Mouse (Mus musculus) liver, embryonic 16.5 days (tissue): ENCODE results near the gene Sp110. TPM values are rescaled to one million over a fixed set of nuclear protein-coding genes. Genes with fewer than 3 reads are reported as not detected.
"Not testable (repeated sequence)": the region's sequence is repeated elsewhere in the genome, so short reads cannot be mapped to it uniquely, and the experiment has no call there.

Experiments used
- ATAC-seq: fragments of 200-750 bp; cut with Nextera tagmentation; 2 replicates; pipeline ENCODE4 v1.8.0; 2017; ENCODE audit warnings: low read depth, mild to moderate bottlenecking, moderate number of reproducible peaks, moderate library complexity
- H3K27ac ChIP-seq: fragments of 300-500 bp; sonication (generic); 2 replicates; pipeline ENCODE4 v1.5.1; 2014; ENCODE audit warnings: mild to moderate bottlenecking, low read length
- H3K27me3 ChIP-seq: fragments of 300-500 bp; sonication (generic); 2 replicates; pipeline ENCODE4 v1.6.1; 2014; ENCODE audit warnings: low read depth, low read length, mixed read lengths; ENCODE audit not compliant: control insufficient read depth, insufficient read depth
- H3K36me3 ChIP-seq: fragments of 300-500 bp; sonication (generic); 2 replicates; pipeline ENCODE4 v1.6.1; 2014; ENCODE audit warnings: mild to moderate bottlenecking; ENCODE audit not compliant: control insufficient read depth, insufficient read depth
- H3K4me1 ChIP-seq: fragments of 300-500 bp; sonication (generic); 2 replicates; pipeline ENCODE4 v1.6.1; 2014; ENCODE audit warnings: low read depth, low read length, mixed read lengths; ENCODE audit not compliant: control insufficient read depth
- H3K4me2 ChIP-seq: fragments of 300-500 bp; sonication (generic); 2 replicates; pipeline ENCODE4 v1.6.1; 2014; ENCODE audit warnings: low read depth, low read length, mixed read lengths
- H3K4me3 ChIP-seq: fragments of 300-500 bp; sonication (generic); 2 replicates; pipeline ENCODE4 v1.5.1; 2014; ENCODE audit warnings: low read depth, mild to moderate bottlenecking, low read length
- H3K9ac ChIP-seq: fragments of 300-500 bp; sonication (generic); 2 replicates; pipeline ENCODE4 v1.6.1; 2014; ENCODE audit warnings: low read depth, low read length
- H3K9me3 ChIP-seq: fragments of 300-500 bp; sonication (generic); replicated peaks from 2 replicates; pipeline ENCODE4 v1.6.1; 2016; ENCODE audit warnings: low read length; ENCODE audit not compliant: control insufficient read depth
- WGBS: fragments of 180-500 bp; shearing (Covaris S2); extraction: QIAGEN DNeasy Blood & Tissue Kit; methylation state at CpG from one replicate; pipeline ENCODE4 v1.1.7; 2014; ENCODE audit not compliant: insufficient replicate concordance; 5-methylcytosine and 5-hydroxymethylcytosine counted together
- polyA plus RNA-seq: library from polyadenylated mRNA; unstranded; fragments of >200 nt; fragmentation: Nextera tagmentation; extraction: Ambion mirVana; gene quantifications from 2 replicates; pipeline ENCODE4 v1.2.1, GENCODE M21; 2015

Sp110 gene
- polyA plus RNA-seq, 1 experiment from 2014 or later: 6.0 TPM

DNA sequence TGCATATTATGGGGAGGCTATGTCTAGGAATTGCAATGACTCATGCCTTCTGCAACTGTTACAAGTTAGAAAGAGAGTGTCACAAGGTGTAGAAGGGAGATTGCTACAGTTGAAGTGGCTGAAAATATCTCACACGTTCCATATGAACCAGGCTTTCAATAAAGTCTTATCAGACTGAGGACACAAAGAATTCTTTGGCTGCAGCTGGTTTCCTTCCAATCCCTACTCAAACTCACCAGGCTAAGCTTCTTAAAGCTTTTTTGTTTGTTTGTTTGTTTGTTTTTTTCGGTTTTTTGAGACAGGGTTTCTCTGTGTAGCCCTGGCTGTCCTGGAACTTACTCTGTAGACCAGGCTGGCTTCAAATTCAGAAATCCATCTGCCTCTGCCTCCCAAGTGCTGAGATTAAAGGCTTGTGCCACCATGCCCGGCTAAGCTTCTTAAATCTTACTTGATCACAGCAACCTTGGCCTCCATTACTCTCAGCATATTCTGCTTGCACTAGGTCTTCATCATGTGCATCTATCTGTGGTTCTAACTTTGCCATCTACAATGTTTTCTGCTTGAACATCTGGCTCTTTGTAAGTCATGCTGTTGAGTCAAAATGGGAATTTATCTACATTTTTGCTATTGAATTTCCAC lies 20.1 kb downstream of the Sp110 start:
- 29% methylated on average over 3 of the region's 3 CpGs for WGBS

DNA sequence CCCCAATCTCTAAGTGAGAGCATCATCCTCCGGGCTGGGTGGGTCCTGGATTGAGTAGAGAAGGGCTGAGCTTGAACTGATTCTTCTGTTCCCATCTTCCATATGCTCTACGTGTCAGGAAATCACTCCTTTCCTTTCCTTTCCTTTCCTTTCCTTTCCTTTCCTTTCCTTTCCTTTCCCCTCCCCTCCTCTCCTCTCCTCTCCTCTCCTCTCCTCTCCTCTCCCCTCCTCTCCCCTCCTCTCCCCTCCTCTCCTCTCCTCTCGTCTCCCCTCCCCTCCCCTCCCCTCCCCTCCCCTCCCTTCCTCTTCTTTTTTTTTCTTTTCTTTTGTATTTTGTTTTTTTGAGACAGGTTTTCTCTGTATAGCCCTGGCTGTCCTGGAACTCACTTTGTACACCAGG lies 23.2 kb downstream of the Sp110 start, which contains the start of gene G530012D18Rik:
TSS of gene G530012D18Rik (plus strand) at position 301 of the 400 bp plus-strand sequence.
- H3K27me3 ChIP-seq, H3K4me1 ChIP-seq, H3K36me3 ChIP-seq, ATAC-seq, H3K9me3 ChIP-seq, H3K4me2 ChIP-seq, H3K4me3 ChIP-seq, H3K27ac ChIP-seq, H3K9ac ChIP-seq: not testable (repeated sequence)
- WGBS: 45% methylated on average over 1 of the region's 3 CpGs

More for the DNA sequence above, 20.1 kb downstream of the Sp110 start:
- H3K27ac ChIP-seq, H3K4me3 ChIP-seq, H3K9ac ChIP-seq, H3K27me3 ChIP-seq, H3K4me1 ChIP-seq, H3K4me2 ChIP-seq, H3K36me3 ChIP-seq, H3K9me3 ChIP-seq, ATAC-seq: not testable (repeated sequence)

- H3K27me3 ChIP-seq, H3K27ac ChIP-seq, H3K9ac ChIP-seq, H3K4me2 ChIP-seq, H3K9me3 ChIP-seq, H3K4me3 ChIP-seq, H3K36me3 ChIP-seq, H3K4me1 ChIP-seq, ATAC-seq: not testable (repeated sequence)
- 62% methylated on average over 4 of the region's 4 CpGs for WGBS
These were observed 25.1 kb downstream of the Sp110 start for GRCm38 (mm10) chr1:85573554-85573953.

DNA sequence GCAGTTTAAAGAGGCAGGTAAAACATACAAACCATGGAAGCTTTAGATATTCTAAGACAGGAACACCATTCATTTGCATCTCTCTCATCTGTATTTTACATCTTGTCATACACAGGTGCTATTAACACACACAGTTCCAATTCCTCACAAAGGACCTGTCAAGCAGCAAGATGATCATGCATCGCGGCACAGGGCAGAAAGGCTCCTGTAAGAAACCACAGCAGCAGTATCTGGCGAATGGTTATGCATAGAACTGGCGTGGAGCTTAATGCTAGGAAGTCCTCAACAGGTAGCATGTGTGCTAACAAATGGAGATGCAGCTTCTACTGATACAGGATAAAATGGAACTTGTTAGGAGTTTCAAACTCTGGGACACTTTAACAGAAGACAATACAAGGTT lies 43.4 kb downstream of the Sp110 start:
- not testable (repeated sequence) for H3K4me3 ChIP-seq, H3K9ac ChIP-seq, H3K4me1 ChIP-seq, H3K4me2 ChIP-seq, ATAC-seq, H3K9me3 ChIP-seq, H3K27ac ChIP-seq, H3K36me3 ChIP-seq, H3K27me3 ChIP-seq
- WGBS: 64% methylated on average over 4 of the region's 4 CpGs

GRCm38 (mm10) chr1:85546442-85546841 lies 52.2 kb downstream of the Sp110 start:
- not testable (repeated sequence) for H3K4me3 ChIP-seq, H3K9me3 ChIP-seq, ATAC-seq

DNA sequence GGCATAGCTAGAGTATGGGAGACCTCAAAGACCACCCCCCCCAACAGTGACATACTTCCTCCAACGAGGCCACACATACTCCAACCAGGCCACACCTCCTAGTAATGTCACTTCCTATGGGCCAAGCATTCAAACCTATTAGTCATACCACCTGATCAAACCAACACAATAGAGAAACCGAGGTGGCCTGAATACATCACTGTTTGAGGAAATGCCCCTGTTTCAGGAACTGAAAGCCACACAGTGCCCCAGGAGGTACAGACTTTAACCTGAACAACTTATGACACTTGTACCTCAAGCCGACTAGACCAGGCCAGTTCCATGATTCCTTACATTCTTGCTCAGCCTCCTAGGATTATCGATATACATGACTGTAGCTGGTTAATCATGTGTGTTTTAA lies 54.8 kb downstream of the Sp110 start:
- 45% methylated on average over 3 of the region's 4 CpGs for WGBS
- H3K4me3 ChIP-seq, ATAC-seq, H3K4me2 ChIP-seq, H3K4me1 ChIP-seq, H3K9ac ChIP-seq, H3K9me3 ChIP-seq, H3K36me3 ChIP-seq, H3K27me3 ChIP-seq, H3K27ac ChIP-seq: not testable (repeated sequence)

More at GRCm38 (mm10) chr1:85546442-85546841, 52.2 kb downstream of the Sp110 start:
- not testable (repeated sequence) for H3K4me2 ChIP-seq, H3K27ac ChIP-seq, H3K36me3 ChIP-seq, H3K9ac ChIP-seq, H3K27me3 ChIP-seq, H3K4me1 ChIP-seq

DNA sequence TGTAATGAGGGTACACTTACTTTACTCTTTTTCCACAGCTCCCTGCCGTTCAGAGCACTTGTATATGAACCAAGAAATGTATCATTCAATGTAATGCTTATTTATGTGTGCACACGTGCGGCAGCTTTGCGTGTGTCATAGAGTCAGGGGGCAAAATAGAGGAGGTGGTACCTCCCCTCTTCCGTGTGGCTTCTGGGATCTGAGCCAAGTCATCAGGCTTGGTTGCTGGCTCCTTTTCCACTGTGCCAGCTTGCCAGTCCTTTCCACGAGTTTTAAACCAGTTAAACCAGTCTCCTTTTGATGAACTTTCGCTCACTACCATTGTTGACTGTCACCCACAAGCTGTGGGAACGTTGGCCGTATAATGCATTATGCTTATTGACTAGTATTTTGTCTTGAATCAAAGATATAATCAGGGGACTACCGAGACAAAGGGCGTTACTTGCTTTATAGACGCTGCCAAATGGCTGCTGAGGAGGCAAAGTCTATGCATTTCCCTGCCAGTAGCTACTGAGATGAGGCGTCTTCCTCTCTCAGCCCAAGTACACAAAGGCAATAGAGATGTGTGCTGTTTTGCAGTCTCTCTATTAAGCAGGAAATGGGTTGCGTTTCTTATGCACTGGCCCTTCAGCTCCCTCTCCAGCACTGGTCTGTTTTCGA lies 70.0 kb downstream of the Sp110 start:
- not testable (repeated sequence) for H3K36me3 ChIP-seq, H3K27ac ChIP-seq, H3K4me3 ChIP-seq, ATAC-seq, H3K4me2 ChIP-seq, H3K9ac ChIP-seq, H3K4me1 ChIP-seq, H3K27me3 ChIP-seq, H3K9me3 ChIP-seq
- WGBS: 57% methylated on average over 12 of the region's 15 CpGs

Other genes starting within 250 kb of the Sp110 start
- not detected in 2 replicates for gene G530012D18Rik, start 23.1 kb downstream of the Sp110 start, polyA plus RNA-seq
- 4.7 and 4.8 TPM in 2 replicates for gene Sp140, start 1.6 kb upstream of the Sp110 start, polyA plus RNA-seq
- 5.5 and 6.2 TPM in 2 replicates for gene Sp100, start 51.2 kb upstream of the Sp110 start, polyA plus RNA-seq
- gene A630001G21Rik, start 179.8 kb upstream of the Sp110 start, polyA plus RNA-seq: 2.0 and 3.0 TPM in 2 replicates
- 10.1 and 11.2 TPM in 2 replicates for gene Cab39, start 194.6 kb upstream of the Sp110 start, polyA plus RNA-seq